Mouse (Mus musculus) ES-E14 (cell line): ENCODE measurements around the gene Prom2.

ENCODE experiments used
- CHD2 ChIP-seq: IDR thresholded peaks from 2 replicates; pipeline ENCODE4 v1.6.1; 2014; ENCODE audit warnings: mild to moderate bottlenecking, low read depth, low read length, inconsistent platforms
- HCFC1 ChIP-seq: IDR thresholded peaks from 2 replicates; pipeline ENCODE4 v1.6.1; 2012; ENCODE audit warnings: low read length, inconsistent platforms, borderline replicate concordance; ENCODE audit not compliant: insufficient read depth
- MAFK ChIP-seq: IDR thresholded peaks from 2 replicates; pipeline ENCODE4 v1.6.1; 2014; ENCODE audit warnings: mild to moderate bottlenecking, low read depth, low read length, inconsistent platforms; ENCODE audit not compliant: insufficient read depth
- ZNF384 ChIP-seq: IDR thresholded peaks from 2 replicates; pipeline ENCODE4 v1.6.1; 2012; ENCODE audit warnings: low read depth, low read length, inconsistent platforms

DNA sequence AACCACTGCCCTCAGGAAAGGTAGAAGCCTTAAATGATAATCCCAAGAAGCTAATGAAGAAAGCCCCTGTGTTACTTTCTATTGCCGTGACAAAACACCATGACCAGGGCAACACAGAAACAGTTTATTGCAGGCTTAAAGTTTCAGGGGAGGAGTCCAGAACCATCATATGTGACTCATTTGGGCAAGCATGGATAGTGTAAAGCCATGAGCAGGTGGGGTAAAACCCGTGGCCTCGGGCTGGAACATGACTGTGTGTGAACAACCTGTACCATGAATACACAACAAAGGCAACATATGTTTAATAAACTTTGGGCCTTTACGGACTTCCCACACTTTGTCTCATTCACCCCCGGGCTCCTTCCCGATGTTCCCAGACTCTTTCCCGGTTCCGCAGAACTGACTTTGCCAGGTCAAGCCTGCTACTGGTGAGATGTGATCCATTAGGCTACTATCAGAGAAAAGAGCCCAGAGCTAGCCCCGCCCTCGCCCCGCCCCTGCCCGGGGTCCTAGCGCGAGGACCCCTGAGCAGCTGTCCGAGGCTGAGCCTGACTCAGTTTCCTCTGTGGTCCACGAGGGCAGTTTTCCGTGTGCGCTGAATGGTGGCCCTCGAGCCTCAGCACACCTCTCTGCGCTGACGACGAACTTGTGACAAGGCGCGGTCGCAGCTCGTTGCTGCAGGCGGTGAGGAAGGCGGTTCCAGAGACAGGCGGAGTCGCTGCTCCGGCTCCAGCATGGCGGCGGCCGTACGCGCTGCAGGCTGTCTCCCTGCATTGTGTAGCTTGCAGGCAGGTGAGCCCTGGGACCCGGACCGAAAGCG, 45.6 kb upstream of the Prom2 start, which contains the start of the genes Zfp661 and Mrps5:
- TF ChIP-seq CHD2: no peak
- no peak for TF ChIP-seq ZNF384
- peak; percentile 79 for TF ChIP-seq HCFC1
- TF ChIP-seq MAFK: no peak
